Mouse (Mus musculus) heart, adult 9 months (tissue): ENCODE data around the gene Flnc.

Experiments used
- DNase-seq, 2 experiments: peaks; one replicate each; pipeline ENCODE4 v3.0.0; 2022; ENCODE audit warnings: low spot score in 2 of 2

The Flnc gene

DNA sequence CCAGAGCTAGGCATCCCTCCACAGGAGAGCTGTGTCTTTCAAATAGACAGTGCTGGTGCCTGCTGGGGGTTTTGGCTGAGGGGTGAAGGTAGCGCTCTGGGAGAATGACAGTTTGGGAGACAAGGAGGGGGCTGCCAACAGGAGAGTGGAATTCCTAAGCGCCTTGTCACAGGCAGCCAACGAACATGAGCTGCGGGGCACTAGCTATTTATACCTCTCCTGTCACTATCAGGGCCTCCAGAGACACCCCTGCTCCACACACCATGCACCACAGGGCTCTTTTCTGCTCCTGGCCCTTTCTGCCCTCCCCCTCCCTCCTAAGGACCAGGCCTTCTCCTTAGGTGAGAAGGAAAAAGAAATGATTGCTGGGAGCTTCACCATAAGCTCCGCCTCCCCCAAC is 1.6 kb upstream of the Flnc start:
- peak; percentile 69 for DNase-seq

DNA sequence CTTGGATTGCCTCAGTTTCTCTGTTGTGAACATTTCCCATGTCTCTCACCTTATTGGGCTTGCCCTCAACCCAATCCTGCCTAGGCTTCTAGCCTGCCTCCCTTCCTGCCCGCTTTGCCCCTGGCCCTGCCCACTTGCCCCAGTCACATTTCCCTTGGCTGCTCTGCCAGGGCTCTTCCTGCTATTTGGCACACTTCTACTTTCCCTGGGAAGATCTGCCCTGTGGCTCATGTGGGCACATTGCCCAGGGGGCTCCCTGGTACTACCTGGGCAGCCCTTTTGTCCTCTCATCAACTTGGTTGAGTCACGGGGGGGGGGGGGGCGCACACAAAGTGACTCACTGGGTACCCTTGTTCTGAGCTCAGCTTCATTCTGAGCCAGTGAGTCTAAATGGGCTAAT is 900 bp upstream of the Flnc start:
- peak; percentile 46 to 58 for DNase-seq

DNA sequence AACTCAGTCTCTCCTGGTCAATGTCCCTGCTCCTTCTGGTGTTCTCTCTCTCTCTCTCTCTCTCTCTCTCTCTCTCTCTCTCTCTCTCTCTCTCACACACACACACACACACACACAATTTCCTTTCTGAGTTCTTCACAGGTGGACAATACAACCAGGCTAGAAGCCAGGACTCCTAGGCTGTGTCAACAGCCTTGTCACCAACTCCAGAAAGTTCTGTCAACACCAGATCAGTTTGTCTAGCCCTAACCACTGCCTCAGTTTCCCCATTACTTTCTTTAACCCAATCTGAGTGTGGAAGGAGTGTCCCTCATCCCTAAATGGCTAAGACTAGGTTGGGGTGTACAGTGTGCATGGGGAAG is 399 bp upstream of the Flnc start:
- DNase-seq = no peak

- peak; percentile 79 to 84 for DNase-seq
These were observed 1.0 kb downstream of the Flnc start for GRCm38 (mm10) chr6:29433804-29434795.

- peak; percentile 52 to 56 for DNase-seq
These were observed 2.0 kb downstream of the Flnc start for GRCm38 (mm10) chr6:29434911-29435691.

DNA sequence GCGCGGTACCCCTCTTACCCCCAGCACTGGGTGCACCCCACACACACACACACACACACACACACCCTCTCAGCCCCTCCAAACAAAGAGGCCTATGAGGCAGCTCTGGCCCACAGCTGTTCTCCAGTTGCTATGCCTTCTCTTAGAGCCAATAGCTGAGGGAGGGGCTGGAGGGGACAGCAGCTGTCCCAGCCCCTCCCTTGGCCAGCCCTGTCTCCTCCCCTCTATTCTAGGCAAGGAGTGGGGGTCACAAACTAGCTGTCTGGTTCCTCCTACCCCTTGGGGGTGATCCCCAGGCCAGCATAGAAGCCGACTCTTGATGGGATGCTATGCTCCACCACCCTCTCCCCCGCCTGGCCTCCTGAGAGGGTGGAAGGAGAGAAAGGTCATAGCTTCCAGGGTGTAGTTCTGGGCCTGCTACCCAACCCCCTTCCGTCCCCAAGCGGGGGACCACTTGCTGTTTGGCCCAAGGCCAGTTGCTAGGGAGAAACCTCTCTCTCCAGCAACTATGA is 2.9 kb downstream of the Flnc start:
- peak; percentile 44 to 61 for DNase-seq

DNA sequence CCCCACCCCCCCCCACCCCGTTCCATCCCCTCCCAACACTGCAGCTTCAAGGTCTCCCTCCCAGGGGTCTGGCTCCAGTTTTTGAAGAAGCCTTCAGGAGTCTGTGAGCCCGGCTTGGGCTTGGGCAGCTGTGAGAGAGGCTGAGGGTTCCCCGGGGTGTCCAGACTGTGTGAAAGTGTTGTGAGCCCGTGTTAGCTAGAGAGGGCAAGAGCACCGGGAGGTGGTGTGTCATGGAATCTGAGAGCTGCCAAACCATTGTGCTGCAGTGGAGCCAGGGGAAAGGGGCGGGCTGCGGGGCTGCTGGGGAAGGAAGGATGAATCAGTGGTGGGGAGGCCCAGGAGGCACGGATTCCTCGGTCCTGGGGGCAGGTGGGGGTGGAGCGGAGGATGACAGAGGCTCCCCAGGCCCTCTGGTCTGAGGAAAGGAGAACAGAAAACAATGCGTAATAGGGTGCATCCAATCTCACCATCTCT is 3.4 kb downstream of the Flnc start:
- DNase-seq = peak; percentile 76 to 82

- DNase-seq = peak in 1 of 2 experiments; percentile 30
These were observed 6.2 kb downstream of the Flnc start for GRCm38 (mm10) chr6:29439251-29439650.

- DNase-seq = no peak
These were observed 6.7 kb downstream of the Flnc start for GRCm38 (mm10) chr6:29439789-29440188.

DNA sequence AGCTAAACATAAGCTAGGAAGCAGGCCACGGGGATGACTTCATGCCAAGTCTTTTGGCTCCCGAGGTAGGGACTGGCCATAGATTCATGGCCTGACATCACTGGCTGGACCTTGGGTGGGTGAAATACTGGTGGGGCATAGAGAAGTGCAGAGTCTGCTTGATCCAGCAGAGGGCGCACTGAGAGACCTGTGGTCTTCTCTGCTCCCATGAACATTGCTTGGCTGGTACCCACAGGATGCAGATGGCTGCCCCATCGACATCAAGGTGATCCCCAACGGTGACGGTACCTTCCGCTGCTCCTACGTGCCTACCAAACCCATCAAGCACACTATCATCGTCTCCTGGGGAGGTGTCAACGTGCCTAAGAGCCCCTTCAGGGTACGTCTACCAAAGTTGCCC is 11.7 kb downstream of the Flnc start:
- no peak for DNase-seq

GRCm38 (mm10) chr6:29445354-29445753 is 12.3 kb downstream of the Flnc start:
- DNase-seq = no peak

- DNase-seq = no peak
These were observed 16.8 kb downstream of the Flnc start for GRCm38 (mm10) chr6:29449858-29450257.

DNA sequence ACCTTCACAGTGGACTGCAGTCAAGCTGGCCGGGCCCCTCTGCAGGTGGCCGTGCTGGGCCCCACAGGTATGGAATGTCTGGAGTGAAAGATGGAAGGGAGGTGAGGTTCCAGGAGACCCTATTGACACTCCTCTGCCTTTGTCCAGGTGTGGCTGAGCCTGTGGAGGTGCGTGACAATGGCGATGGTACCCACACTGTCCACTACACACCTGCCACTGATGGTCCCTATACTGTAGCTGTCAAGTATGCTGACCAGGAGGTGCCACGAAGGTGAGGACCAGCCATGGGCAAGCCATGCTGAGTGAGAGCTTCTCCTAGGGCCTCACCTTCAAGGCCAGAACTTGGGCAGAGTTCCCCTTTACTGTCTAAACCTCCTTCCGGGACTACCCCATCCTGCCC is 17.6 kb downstream of the Flnc start:
- no peak for DNase-seq

GRCm38 (mm10) chr6:29461502-29461901 is 28.4 kb downstream of the Flnc start:
- DNase-seq = no peak

DNA sequence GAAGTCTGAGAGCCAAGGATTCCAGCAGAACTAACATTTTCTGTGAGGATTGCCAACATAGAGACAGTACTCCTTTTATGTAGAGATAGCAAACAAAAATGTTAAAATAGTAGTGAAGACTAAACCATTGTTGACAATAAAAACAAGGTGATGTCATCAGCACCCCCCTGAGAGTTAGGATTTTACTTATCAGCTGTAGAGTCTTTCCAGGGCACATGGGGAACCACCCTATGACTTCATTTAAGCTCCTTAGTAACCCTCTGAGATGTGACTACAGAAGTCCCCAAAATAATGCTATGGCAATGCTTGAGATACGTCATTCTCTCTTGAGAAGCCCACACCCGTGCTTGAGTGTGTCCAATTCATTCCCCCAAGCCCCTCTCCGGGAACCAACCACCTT is 30.3 kb downstream of the Flnc start:
- no peak for DNase-seq

- DNase-seq = peak; percentile 84 to 91
These were observed 34.7 kb downstream of the Flnc start, which contains the start of gene Atp6v1f for GRCm38 (mm10) chr6:29467583-29468354. Gene Atp6v1f (plus strand): TSS chr6:29467718.

DNA sequence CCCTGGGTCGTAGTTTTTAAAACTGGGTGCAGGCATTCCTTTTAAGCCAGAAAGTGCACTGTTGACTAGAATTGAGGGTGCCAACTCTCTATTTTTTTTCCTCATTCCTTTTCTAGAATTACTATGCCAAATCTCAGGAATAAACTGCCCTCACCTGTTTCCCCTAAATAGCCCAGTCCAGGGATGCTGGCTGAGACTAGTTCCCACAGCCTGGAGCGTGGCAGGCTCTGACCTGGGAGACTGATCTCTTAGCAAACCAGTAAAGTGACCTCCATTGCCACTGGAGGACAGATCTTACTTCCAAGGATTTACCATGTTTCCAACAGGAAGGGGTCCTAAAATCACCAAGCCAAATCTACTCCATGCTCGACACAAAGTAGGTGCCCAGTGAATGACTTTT is 35.8 kb downstream of the Flnc start:
- DNase-seq = no peak

- no peak for DNase-seq
These were observed 38.1 kb downstream of the Flnc start, which contains the start of gene Atp6v1fnb for GRCm38 (mm10) chr6:29471137-29471536. Gene Atp6v1fnb (plus strand): TSS chr6:29471437.

DNA sequence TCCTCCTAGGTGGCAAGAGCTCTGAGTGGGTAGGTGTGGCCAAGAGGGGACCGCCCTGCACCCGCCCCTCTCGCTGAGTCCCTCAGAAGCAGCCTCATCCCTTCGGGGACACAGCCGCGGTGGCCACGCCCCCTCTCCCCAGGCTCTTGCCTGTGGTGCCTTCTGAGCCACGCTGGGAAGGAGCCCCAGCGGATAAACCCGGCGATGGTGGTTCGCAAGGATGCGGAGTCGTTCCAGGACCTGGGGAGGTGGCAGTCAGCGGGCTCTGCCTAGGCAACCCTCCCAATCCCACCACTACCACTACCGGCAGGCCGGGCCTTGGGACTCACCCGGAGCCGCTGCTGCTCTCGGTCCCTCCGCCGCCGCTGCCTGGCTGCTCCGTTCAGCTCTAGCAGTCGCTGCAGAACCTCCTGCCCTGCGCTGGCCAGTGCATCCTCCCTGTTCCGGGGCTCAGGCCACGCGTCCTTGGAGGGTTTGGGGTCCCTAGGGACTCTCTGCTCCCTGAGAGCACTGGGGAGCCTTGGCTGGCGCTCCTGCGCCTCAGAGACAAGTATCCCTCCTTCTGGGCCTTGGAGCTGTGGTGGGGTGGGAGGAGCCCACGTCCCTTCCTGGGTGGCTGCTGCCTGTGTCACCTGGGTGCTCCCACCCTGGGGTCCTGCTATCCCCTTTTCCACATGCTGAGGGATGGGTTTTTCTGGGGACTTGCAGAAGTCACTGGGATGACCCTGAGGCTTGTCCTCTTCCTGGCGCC is 41.1 kb downstream of the Flnc start:
- peak; percentile 61 for DNase-seq

GRCm38 (mm10) chr6:29474736-29475135 is 41.7 kb downstream of the Flnc start:
- DNase-seq = no peak

DNA sequence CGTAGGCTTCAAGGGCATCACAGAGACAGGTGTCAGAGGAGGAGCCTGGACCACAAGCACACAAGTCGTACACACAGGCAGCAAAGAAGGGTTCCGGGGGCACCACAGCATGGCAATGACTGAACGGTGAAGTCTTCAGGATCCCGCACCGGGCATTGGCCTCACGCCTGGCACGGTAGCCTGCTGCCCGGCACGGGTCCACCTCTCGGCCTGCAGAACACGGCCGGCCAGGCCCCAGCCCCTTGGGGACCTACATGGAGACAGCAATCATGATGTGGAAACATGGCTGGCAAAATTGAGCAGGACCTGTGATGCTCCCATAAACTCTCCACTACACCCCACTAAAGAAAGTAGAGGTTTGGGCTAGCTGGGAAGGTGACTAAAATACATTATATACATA is 49.6 kb downstream of the Flnc start:
- DNase-seq = no peak
